Mouse (Mus musculus) heart, adult 2 months (tissue): ENCODE results near the gene Hlf.

Experiments
- CTCF ChIP-seq: fragments of 200-600 bp; IDR thresholded peaks from 2 replicates; pipeline ENCODE4 v1.8.1; 2022; ENCODE audit warnings: antibody characterized with exemption, mild to moderate bottlenecking, moderate library complexity
- EP300 ChIP-seq: fragments of 200-500 bp; IDR thresholded peaks from 2 replicates; pipeline ENCODE4 v1.6.1; 2011; ENCODE audit warnings: low read depth, low read length, control low read depth; ENCODE audit not compliant: insufficient read depth

DNA sequence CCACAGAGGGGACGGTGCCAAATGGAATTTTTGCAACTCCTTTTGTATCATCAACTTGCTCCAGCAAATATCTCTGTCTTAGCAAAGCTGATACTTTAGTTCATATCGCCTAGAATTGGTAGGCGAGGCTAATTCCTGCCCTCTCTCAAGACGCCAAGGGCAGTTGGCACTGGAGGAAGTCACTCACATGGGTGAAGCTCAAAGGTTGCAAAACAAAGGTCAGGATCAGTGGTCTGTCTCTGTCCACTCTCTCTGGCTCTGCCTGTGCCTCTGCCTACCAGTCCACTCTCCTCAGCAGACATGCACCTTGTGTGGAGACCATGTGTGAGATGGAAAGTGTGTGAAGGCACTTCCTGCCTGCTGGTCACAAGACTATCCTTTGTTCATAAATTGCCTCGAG lies 48.4 kb downstream of the Hlf start:
- TF ChIP-seq EP300 (no peak), CTCF (no peak)
